In the genomic region with DNA sequence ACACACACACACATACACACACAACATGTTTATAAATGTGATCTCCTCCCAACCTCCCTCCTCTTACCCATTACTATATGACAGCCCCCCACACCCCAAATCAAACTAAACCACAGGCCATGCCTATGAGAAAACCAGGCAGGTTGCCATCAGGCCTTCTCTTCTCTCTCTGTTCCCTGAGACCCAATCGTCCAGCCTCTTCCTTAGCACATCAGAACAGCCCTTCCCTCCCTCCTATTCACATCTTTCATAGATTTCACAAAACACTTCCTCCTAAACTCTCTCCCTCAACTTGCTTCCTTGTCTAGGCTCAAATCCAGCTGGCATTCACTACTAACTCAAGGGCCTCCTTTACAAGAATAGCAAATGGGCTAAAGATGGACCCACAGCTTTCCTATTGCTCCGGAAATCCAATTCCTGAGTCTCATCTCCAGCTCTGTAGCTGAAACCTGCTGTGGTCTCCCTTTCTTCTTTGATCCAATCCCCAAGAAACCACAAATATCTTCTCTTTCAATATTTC, we compare ENCODE assay signal across 16 mouse cellular contexts.
DNase-seq lines count a peak whose midpoint lies in the region; ATAC-seq and TF ChIP-seq lines count a peak whose summit lies in the region.
"Had no signal": no experiment of that assay in that cellular context is flagged by ENCODE, and none has a peak within 500 bp of the region (broad histone marks: within the 10 kb centered on the region; RNA-seq: fewer than 3 reads in every experiment).

No protein-coding gene starts in this region.

- no peaks in the 10 kb centered on the region for H3K27me3 ChIP-seq in heart, embryonic 16.5 days (ENCODE audit: control insufficient read depth, insufficient read depth, low read length)
- H3K27me3 ChIP-seq in limb, embryonic 14.5 days (ENCODE audit: control insufficient read depth, insufficient read depth, low read length) = no peaks in the 10 kb centered on the region
- H3K27me3 ChIP-seq in limb, embryonic 10.5 days (ENCODE audit: low read depth, poor library complexity, severe bottlenecking) = no peaks in the 10 kb centered on the region
- H3K27me3 ChIP-seq in midbrain, postnatal 0 days (ENCODE audit: insufficient read depth, low read length) = no peaks in the 10 kb centered on the region
- H3K27me3 ChIP-seq in midbrain, embryonic 10.5 days (ENCODE audit: low read depth, poor library complexity, severe bottlenecking) = no peaks in the 10 kb centered on the region
- H3K27me3 ChIP-seq: embryonic facial prominence, embryonic 13.5 days; forebrain, embryonic 15.5 days; neural tube, embryonic 13.5 days had no signal

- no peak for TF ChIP-seq CTCF in midbrain, postnatal 0 days (IDR thresholded peaks at IDR 0.05)
- TF ChIP-seq CTCF in gastrocnemius, adult 2 months (IDR thresholded peaks at IDR 0.05) = no peak

- no peak overlapping the region for H3K4me2 ChIP-seq in heart, embryonic 16.5 days (ENCODE audit: low read depth, low read length)
- no peak overlapping the region for H3K4me2 ChIP-seq in limb, embryonic 14.5 days (replicated peaks; ENCODE audit: low read depth, low read length, severe bottlenecking)
- H3K4me2 ChIP-seq in midbrain, postnatal 0 days (ENCODE audit: low read depth, low read length, poor library complexity, severe bottlenecking) = no peak overlapping the region
- H3K4me2 ChIP-seq: embryonic facial prominence, embryonic 13.5 days; forebrain, embryonic 15.5 days; neural tube, embryonic 13.5 days had no signal

- DNase-seq in heart, adult 9 months (ENCODE audit: low spot score in 2 of 2) = no peak
- peak; percentile 43 for DNase-seq in limb, embryonic 14.5 days (ENCODE audit: low spot score)
- DNase-seq in limb, embryonic 10.5 days (ENCODE audit: low spot score) = no peak
- peak; percentile 21 for DNase-seq in midbrain, postnatal 0 days (ENCODE audit: low spot score)
- no peak for DNase-seq in midbrain, embryonic 10.5 days (ENCODE audit: low spot score)
- DNase-seq in right cerebral cortex, postnatal 4 days = peak; percentile 3
- no peak for DNase-seq in gastrocnemius, adult 2 months
- DNase-seq: adrenal gland, adult 2 months; cerebellum, adult 9-11 months; kidney, adult 11 months; liver had no signal

- H3K4me1 ChIP-seq in heart, embryonic 16.5 days (ENCODE audit: control insufficient read depth, insufficient read depth, low read length) = 0 out of 2 replicates have a peak, but pooled peaks cover 2% of the 10 kb centered on the region
- H3K4me1 ChIP-seq in limb, embryonic 14.5 days (ENCODE audit: control insufficient read depth, insufficient read depth, low read length) = no peaks in the 10 kb centered on the region
- no peaks in the 10 kb centered on the region for H3K4me1 ChIP-seq in limb, embryonic 10.5 days
- H3K4me1 ChIP-seq in midbrain, postnatal 0 days (ENCODE audit: insufficient read depth, low read length) = no peaks in the 10 kb centered on the region
- H3K4me1 ChIP-seq in midbrain, embryonic 10.5 days = no peaks in the 10 kb centered on the region
- H3K4me1 ChIP-seq: embryonic facial prominence, embryonic 13.5 days; forebrain, embryonic 15.5 days; neural tube, embryonic 13.5 days had no signal

- no peak overlapping the region for H3K9ac ChIP-seq in heart, embryonic 16.5 days (ENCODE audit: low read length)
- no peak overlapping the region for H3K9ac ChIP-seq in limb, embryonic 14.5 days (ENCODE audit: low read depth, low read length, severe bottlenecking)
- H3K9ac ChIP-seq in midbrain, postnatal 0 days (replicated peaks; ENCODE audit: low read length, poor library complexity, severe bottlenecking) = no peak overlapping the region
- H3K9ac ChIP-seq: embryonic facial prominence, embryonic 13.5 days; forebrain, embryonic 15.5 days; neural tube, embryonic 13.5 days had no signal

- no peak overlapping the region for H3K4me3 ChIP-seq in heart, embryonic 16.5 days (ENCODE audit: low read length)
- no peak overlapping the region for H3K4me3 ChIP-seq in limb, embryonic 14.5 days (replicated peaks; ENCODE audit: low read length)
- no peak overlapping the region for H3K4me3 ChIP-seq in limb, embryonic 10.5 days
- no peak overlapping the region for H3K4me3 ChIP-seq in midbrain, postnatal 0 days (ENCODE audit: low read depth, low read length)
- H3K4me3 ChIP-seq in midbrain, embryonic 10.5 days = no peak overlapping the region
- no peak overlapping the region for H3K4me3 ChIP-seq in gastrocnemius, adult 2 months
- H3K4me3 ChIP-seq: embryonic facial prominence, embryonic 13.5 days; forebrain, embryonic 15.5 days; neural tube, embryonic 13.5 days had no signal

- H3K36me3 ChIP-seq in heart, embryonic 16.5 days (ENCODE audit: control insufficient read depth, insufficient read depth) = no peaks in the 10 kb centered on the region
- H3K36me3 ChIP-seq in limb, embryonic 14.5 days (ENCODE audit: control insufficient read depth, insufficient read depth, low read length) = no peaks in the 10 kb centered on the region
- H3K36me3 ChIP-seq in limb, embryonic 10.5 days = no peaks in the 10 kb centered on the region
- no peaks in the 10 kb centered on the region for H3K36me3 ChIP-seq in midbrain, postnatal 0 days (ENCODE audit: insufficient read depth, low read length)
- no peaks in the 10 kb centered on the region for H3K36me3 ChIP-seq in midbrain, embryonic 10.5 days
- H3K36me3 ChIP-seq: embryonic facial prominence, embryonic 13.5 days; forebrain, embryonic 15.5 days; neural tube, embryonic 13.5 days had no signal

- 0 out of 2 replicates have a peak, but pooled peaks have one; percentile 14 for ATAC-seq in heart, embryonic 16.5 days (replicated peaks; ENCODE audit: extremely low read depth, insufficient read depth, low FRiP score)
- ATAC-seq in limb, embryonic 14.5 days (ENCODE audit: low FRiP score, low read depth) = no peak
- no peak for ATAC-seq in midbrain, postnatal 0 days (ENCODE audit: low FRiP score)
- ATAC-seq: forebrain, embryonic 15.5 days had no signal

- H3K9me3 ChIP-seq in heart, embryonic 16.5 days (replicated peaks; ENCODE audit: control insufficient read depth, low read length) = no peaks in the 10 kb centered on the region
- no peaks in the 10 kb centered on the region for H3K9me3 ChIP-seq in limb, embryonic 14.5 days (ENCODE audit: control insufficient read depth, low read length)
- H3K9me3 ChIP-seq in limb, embryonic 10.5 days (replicated peaks) = no peaks in the 10 kb centered on the region
- no peaks in the 10 kb centered on the region for H3K9me3 ChIP-seq in midbrain, postnatal 0 days (ENCODE audit: low read length)
- no peaks in the 10 kb centered on the region for H3K9me3 ChIP-seq in midbrain, embryonic 10.5 days (replicated peaks)
- H3K9me3 ChIP-seq: embryonic facial prominence, embryonic 13.5 days; forebrain, embryonic 15.5 days; neural tube, embryonic 13.5 days had no signal

- no peak for TF ChIP-seq POLR2A in limb, embryonic 14.5 days (IDR thresholded peaks at IDR 0.05; ENCODE audit: borderline replicate concordance, extremely low read depth, insufficient read depth, insufficient read length)

- WGBS in heart, embryonic 16.5 days = 58% methylated on average over 2 of the region's 2 CpGs
- WGBS in limb, embryonic 14.5 days = 61% methylated on average over 2 of the region's 2 CpGs
- 87% methylated on average over 2 of the region's 2 CpGs for WGBS in limb, embryonic 10.5 days
- 59% methylated on average over 2 of the region's 2 CpGs for WGBS in midbrain, postnatal 0 days
- 82% methylated on average over 2 of the region's 2 CpGs for WGBS in midbrain, embryonic 10.5 days

- no peak overlapping the region for H3K27ac ChIP-seq in heart, embryonic 16.5 days (ENCODE audit: low read length)
- no peak overlapping the region for H3K27ac ChIP-seq in limb, embryonic 14.5 days (replicated peaks; ENCODE audit: low read depth, low read length)
- no peak overlapping the region for H3K27ac ChIP-seq in limb, embryonic 10.5 days
- H3K27ac ChIP-seq in midbrain, postnatal 0 days (ENCODE audit: low read depth, low read length) = no peak overlapping the region
- no peak overlapping the region for H3K27ac ChIP-seq in midbrain, embryonic 10.5 days (replicated peaks)
- H3K27ac ChIP-seq in gastrocnemius, adult 2 months = no peak overlapping the region
- H3K27ac ChIP-seq: embryonic facial prominence, embryonic 13.5 days; forebrain, embryonic 15.5 days; neural tube, embryonic 13.5 days; stomach, postnatal 0 days had no signal

- intact Hi-C loops in gastrocnemius, adult 2 months (cut with DNase I) = no loop called here

Comparison
In these comparisons a context has a peak if more than half of its experiments do, and no peak if none do; other contexts are left out.
1. DNase-seq: peak in limb, embryonic 14.5 days (single experiment), midbrain, postnatal 0 days (single experiment) and right cerebral cortex, postnatal 4 days (single experiment); none in heart, adult 9 months (0 of 2), limb, embryonic 10.5 days (single experiment), midbrain, embryonic 10.5 days (single experiment) and gastrocnemius, adult 2 months (single experiment).